Mouse (Mus musculus) MN1 (cell line): ENCODE results near the gene Prcc.

Experiments used
- DNase-seq: peaks from one replicate; pipeline ENCODE4 v3.0.0-alpha.2; 2016; ENCODE audit warnings: low spot score

Gene Prcc

DNA sequence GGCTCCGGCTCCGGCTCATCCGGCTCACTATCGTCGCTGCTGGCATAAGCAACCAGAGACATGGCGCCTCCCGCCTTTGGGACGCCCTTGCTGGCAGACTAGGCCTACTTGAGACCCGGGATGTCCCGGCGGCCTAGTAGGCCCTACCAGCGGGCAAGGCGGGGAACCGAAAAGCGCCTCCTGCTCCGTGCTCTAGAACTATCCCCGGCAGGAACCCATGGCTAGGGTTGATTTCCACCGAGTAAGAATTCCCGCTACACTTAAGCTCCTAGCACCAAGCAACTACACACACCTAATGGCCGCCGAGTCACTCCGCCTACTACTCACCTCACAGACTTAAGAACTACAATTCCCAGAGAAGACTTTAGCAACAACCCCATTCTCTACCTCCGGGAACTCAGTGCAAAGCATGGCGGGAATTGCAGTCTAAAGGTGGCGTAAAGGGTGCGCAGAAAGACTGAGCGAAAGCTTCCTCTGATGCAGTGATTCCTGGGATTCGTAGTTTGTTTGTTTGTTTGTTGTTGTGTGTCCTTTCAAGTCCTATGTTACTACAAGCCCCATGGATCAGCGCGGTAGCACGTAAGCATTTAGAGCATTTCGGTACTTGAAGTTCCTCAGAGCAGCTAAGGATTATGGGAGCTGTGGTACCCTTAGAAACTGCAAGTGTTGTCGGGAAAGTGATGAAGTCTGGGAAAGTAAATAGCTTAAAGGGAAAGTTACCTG, at the start of gene Prcc:
Prcc (minus strand) TSS at position 328 of the 723 bp plus-strand sequence.
- peak; percentile 99 for DNase-seq

- no peak for DNase-seq
These were observed 49.8 kb upstream of the Prcc start for GRCm38 (mm10) chr3:87935201-87935600.

DNA sequence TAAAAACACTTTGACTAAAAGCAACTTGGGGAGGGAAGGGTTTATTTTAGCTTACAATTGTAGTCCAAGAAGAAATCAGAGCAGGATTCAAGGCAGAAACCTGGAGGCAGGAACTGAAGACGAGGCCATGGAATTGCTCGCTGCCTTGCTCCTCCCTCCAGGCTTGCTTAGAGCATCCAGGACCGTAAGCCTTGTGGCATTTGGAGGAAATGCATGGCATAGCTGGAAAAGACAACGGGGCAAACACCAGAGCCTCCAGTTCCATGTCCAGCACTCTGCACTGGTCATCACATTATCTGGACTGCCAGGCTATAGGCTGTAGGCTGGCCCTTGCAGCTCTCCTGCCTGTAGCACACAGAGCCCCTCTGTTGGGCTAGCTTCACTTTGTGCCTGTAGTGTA, 49.1 kb upstream of the Prcc start:
- DNase-seq: peak; percentile 66

- no peak for DNase-seq
These were observed 48.6 kb upstream of the Prcc start for GRCm38 (mm10) chr3:87934026-87934425.

DNA sequence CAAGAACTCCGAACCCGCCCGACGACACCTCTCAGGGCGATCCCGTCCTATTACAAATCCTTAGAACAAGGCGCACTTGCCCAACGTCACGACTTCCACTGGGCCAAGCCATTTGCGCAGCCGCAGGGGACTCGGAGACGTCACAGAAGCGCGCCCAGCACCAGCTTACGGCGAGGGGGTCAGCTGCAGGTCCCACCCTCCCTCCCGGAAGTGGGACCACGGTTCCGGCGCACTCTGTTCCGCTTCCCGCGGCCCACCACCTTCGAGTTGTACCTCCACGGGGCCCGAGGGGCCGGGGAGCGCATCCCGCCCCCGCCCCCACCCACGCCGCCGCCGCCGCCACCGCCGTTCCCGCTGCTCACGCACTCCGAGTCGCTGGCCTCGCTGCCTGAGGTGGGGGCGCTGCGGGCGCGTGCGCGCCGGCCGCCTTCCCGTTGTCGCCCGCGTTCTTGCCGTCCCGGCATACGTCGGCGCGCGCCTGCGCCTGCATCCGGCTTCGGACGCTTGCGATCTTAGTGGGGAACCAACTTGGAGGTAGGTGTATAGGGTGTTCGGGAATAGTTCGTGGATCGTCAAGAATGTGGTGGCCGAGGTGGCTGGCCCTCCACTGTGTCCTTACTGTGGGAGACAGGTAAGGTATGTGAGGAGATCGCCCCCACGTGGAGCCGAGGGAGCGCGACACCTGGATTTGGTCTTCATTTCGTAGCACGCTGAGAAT, 44.8 kb upstream of the Prcc start, which contains the start of the genes Isg20l2 and Rrnad1:
Isg20l2 (plus strand) TSS at position 237 of the 718 bp plus-strand sequence.
Rrnad1 (minus strand) TSS at position 640 of the 718 bp plus-strand sequence.
- DNase-seq: peak; percentile 98

GRCm38 (mm10) chr3:87929341-87930077, 44.1 kb upstream of the Prcc start:
- DNase-seq: no peak

DNA sequence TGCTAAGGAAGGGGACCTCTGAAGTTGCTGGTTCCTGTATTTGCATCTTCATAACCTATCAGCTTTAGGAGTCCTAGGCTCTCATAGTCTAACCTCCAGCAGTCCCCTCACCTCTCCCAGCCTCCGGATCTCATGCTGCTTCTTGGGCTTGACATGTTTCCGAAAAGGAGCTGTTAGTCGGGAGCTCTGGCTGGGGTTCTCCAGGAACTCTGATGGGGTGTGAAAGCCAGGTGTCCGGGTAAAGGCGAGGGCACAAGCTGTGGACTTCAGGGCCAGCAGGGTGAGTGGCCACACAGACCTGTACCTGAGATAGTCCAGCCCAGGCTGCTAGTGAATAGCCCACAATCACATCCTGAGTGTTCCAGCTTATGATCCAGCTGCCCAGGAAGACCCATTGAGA, 42.0 kb upstream of the Prcc start:
- no peak for DNase-seq

DNA sequence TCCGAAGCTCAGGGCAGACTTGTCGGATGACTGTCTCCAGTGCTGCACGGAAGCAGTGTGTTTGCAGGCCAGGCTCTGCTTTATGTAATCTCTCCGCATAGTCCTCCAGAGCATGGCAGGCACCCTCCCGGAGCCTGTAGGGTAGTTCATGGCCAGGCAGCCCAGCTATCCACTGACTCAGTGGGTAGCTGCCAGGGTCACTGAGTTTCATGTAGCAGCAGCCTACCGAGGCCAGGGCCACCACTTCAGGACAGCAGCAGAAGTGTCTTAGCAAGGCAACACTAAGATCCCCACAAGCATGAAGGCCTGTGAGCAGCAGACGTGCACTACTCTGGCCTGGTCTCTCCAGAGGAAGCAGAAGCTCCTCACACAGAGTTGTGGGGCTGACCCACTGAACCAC, 39.6 kb upstream of the Prcc start:
- DNase-seq: no peak

- no peak for DNase-seq
These were observed 35.0 kb upstream of the Prcc start for GRCm38 (mm10) chr3:87920270-87920943.

GRCm38 (mm10) chr3:87919336-87920108, 34.1 kb upstream of the Prcc start, which contains the start of gene Mrpl24:
Mrpl24 (plus strand) TSS chr3:87919506.
- peak; percentile 93 for DNase-seq

- no peak for DNase-seq
These were observed 33.1 kb upstream of the Prcc start for GRCm38 (mm10) chr3:87918551-87918950.

DNA sequence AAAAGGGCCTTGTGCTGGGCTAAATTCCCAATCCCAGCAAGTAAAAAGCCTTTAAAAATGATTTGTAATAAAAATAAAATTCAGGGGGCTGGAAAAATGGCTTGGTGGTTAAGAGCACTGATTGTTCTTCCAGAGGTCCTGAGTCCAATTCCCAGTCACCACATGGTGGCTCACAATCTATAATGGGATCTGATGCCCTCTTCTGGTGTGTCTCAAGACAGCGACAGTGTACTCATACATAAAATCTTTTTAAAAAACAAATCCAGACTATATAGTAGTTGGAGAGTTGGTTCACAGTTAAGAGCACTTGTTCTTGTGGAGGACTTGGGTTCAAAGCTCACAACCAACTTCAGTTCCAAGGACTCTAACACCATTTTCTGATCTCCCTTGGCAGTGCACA, 31.6 kb upstream of the Prcc start:
- DNase-seq: no peak

- DNase-seq: no peak
These were observed 28.5 kb upstream of the Prcc start for GRCm38 (mm10) chr3:87913891-87914290.

- DNase-seq: no peak
These were observed 28.1 kb upstream of the Prcc start for GRCm38 (mm10) chr3:87913491-87913890.

- DNase-seq: peak; percentile 89
These were observed 25.2 kb upstream of the Prcc start for GRCm38 (mm10) chr3:87910573-87911141.

GRCm38 (mm10) chr3:87909874-87910273, 24.5 kb upstream of the Prcc start:
- DNase-seq: peak; percentile 61

DNA sequence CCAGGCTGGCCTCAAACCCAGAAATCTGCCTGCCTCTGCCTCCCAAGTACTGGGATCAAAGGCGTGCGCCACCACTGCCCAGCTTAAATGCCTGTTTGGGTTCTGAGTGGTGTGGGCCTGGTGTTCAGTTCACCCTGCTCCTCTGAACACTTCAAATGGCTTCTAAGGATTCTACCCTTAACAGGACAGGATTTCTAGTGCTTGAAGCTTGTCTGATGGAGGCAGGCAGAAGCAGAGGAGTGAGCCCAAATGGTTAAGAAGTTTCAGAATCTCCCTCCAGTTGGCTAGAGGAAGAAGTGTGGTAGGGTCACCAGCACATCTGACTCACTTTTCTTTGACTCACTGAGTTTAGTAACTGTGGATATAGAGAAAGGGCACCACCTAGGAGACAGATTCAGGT, 24.0 kb upstream of the Prcc start:
- no peak for DNase-seq

- no peak for DNase-seq
These were observed 22.5 kb upstream of the Prcc start for GRCm38 (mm10) chr3:87907906-87908305.

DNA sequence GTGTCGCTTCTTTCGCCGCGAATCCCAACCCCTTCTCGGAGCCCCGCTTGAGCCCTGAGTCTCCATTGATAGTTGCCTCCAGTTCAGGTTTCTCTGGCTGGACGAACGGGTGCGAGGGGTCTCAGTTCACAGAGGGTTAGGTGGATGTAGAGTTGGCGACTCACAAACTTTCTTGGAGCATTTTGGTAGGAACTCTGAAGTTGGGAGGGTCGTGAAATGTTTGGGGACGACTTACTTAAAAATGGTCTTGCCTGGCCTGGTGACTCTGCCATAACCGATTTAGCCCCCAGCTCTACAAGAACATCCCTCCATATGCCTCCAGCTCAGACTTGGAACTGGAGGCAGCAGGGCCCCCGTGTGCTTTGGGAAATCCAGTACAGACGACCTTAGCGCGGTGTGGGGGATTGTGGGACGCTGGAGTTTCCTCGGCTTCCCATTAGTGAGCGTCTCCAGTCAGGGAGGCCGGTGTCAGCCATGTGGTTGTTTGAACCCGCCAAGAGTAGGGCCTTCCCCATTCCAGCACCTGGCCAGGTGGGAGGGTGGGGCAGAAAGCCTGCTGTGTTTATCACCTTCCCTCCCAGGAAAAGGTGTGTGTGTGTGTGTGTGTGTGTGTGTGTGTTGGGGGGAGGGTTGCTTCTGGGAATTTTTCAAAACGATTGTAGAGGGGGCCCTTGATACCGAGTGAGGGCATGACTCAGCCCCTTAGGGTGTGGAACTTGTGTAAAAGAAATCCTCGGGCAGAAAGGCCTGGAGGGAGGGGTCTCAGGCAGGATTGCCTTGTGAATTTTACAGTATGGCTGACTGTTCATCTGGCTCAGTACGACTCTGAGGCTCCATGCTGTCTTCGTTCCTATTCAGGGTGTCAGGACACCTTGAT, 21.8 kb upstream of the Prcc start:
- peak; percentile 58 for DNase-seq

DNA sequence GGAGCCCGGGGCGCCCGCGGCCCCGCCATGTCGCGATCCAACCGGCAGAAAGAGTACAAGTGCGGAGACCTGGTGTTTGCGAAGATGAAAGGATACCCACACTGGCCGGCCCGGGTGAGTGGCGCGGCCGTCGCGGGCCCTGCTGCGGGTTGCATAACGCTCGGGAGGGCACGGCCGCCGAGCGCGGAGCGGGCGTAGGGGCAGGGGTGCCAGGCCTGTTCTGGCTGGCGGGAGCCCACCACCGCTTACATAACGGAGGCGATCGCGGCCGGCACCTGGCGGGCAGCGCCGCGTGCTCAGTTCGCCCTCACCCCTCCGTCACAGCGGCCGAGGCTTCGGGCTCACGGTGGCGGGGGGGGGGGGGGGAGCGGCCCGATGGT, 21.2 kb upstream of the Prcc start:
- DNase-seq: peak; percentile 58
